Mouse (Mus musculus) MEL (cell line): Measurements from ENCODE around the gene Acaca. TPM values are rescaled to one million over a fixed set of nuclear protein-coding genes. Genes with fewer than 3 reads are reported as not detected.

Source experiments
- DNase-seq: peaks from one replicate; pipeline ENCODE4 v3.0.0; 2011; ENCODE audit warnings: low read depth, low spot score
- H3K27ac ChIP-seq: 2 replicates; pipeline ENCODE4 v1.5.1; 2012; ENCODE audit warnings: low read depth, mild to moderate bottlenecking, control low read depth, low read length, moderate library complexity; ENCODE audit not compliant: control insufficient read depth
- H3K27me3 ChIP-seq, 2 experiments: fragments of 150-350 bp in 1 of 2; sonication (generic) in 1 of 2; 2 replicates each; pipeline ENCODE4 v1.6.1; 2012; ENCODE audit warnings: low read length in 2 of 2, mild to moderate bottlenecking in 2 of 2, improper control_type of control experiment in 1 of 2, moderate library complexity in 1 of 2; ENCODE audit not compliant: insufficient read depth in 2 of 2, control insufficient read depth in 1 of 2
- H3K36me3 ChIP-seq, 2 experiments: 2 replicates each; pipeline ENCODE4 v1.6.1; 2012 to 2014; ENCODE audit warnings: low read length in 2 of 2, improper control_type of control experiment in 1 of 2, inconsistent platforms in 1 of 2, mild to moderate bottlenecking in 1 of 2; ENCODE audit not compliant: insufficient read depth in 2 of 2, control insufficient read depth in 1 of 2
- H3K4me1 ChIP-seq, 2 experiments: fragments of 150-350 bp in 1 of 2; sonication (generic) in 1 of 2; 2 replicates each; pipeline ENCODE4 v1.6.1; 2012; ENCODE audit warnings: low read length in 2 of 2, improper control_type of control experiment in 1 of 2, mild to moderate bottlenecking in 1 of 2; ENCODE audit not compliant: insufficient read depth in 2 of 2, control insufficient read depth in 1 of 2
- H3K4me3 ChIP-seq, 2 experiments: fragments of 150-350 bp in 1 of 2; sonication (generic) in 1 of 2; 2 replicates each; pipeline ENCODE4 v1.5.1; 2012; ENCODE audit warnings: low read depth in 2 of 2, low read length in 2 of 2, mild to moderate bottlenecking in 2 of 2, moderate library complexity in 2 of 2, control low read depth in 1 of 2, improper control_type of control experiment in 1 of 2; ENCODE audit not compliant: control insufficient read depth in 1 of 2, insufficient read depth in 1 of 2
- H3K79me2 ChIP-seq: 2 replicates; pipeline ENCODE4 v1.6.1; 2012; ENCODE audit warnings: mild to moderate bottlenecking, low read length, moderate library complexity; ENCODE audit not compliant: control insufficient read depth, poor library complexity, insufficient read depth
- H3K9ac ChIP-seq: 2 replicates; pipeline ENCODE4 v1.6.1; 2012; ENCODE audit warnings: low read depth, mild to moderate bottlenecking, control low read depth, low read length, moderate library complexity; ENCODE audit not compliant: control insufficient read depth, poor library complexity, severe bottlenecking
- H3K9me3 ChIP-seq: fragments of 150-350 bp; sonication (generic); replicated peaks from 2 replicates; pipeline ENCODE4 v1.6.1; 2012; ENCODE audit warnings: mild to moderate bottlenecking, low read length, improper control_type of control experiment, moderate library complexity; ENCODE audit not compliant: insufficient read depth
- CTCF ChIP-seq, 3 experiments: IDR thresholded peaks in 2 of 3; conservative IDR thresholded peaks in 1 of 3; 2 replicates each; pipeline ENCODE4 v1.5.1; 2011 to 2012; ENCODE audit warnings: low read length in 3 of 3, low read depth in 2 of 3, mild to moderate bottlenecking in 2 of 3, improper control_type of control experiment in 1 of 3, inconsistent platforms in 1 of 3, mixed read lengths in 1 of 3, moderate library complexity in 1 of 3; ENCODE audit not compliant: control insufficient read depth in 1 of 3, insufficient read depth in 1 of 3, poor library complexity in 1 of 3, severe bottlenecking in 1 of 3
- E2F4 ChIP-seq: IDR thresholded peaks from 2 replicates; pipeline ENCODE4 v1.6.1; 2011; ENCODE audit warnings: low read depth, low read length, improper control_type of control experiment, borderline replicate concordance
- EP300 ChIP-seq, 2 experiments: IDR thresholded peaks; 2 replicates each; pipeline ENCODE4 v1.6.1; 2011; ENCODE audit warnings: improper control_type of control experiment in 2 of 2, low read length in 2 of 2, low read depth in 1 of 2, mild to moderate bottlenecking in 1 of 2
- ETS1 ChIP-seq: IDR thresholded peaks from 2 replicates; pipeline ENCODE4 v1.6.1; 2012; ENCODE audit warnings: low read depth, mild to moderate bottlenecking, inconsistent platforms, low read length, improper control_type of control experiment, moderate library complexity
- GATA1 ChIP-seq: IDR thresholded peaks from 2 replicates; pipeline ENCODE4 v1.6.1; 2011; ENCODE audit warnings: low read depth, low read length, improper control_type of control experiment
- JUND ChIP-seq: IDR thresholded peaks from 2 replicates; pipeline ENCODE4 v1.6.1; 2011; ENCODE audit warnings: low read depth, mild to moderate bottlenecking, improper control_type of control experiment, low read length
- MEF2A ChIP-seq: IDR thresholded peaks from 2 replicates; pipeline ENCODE4 v1.6.1; 2014; ENCODE audit warnings: low read depth, mild to moderate bottlenecking, inconsistent platforms, low read length, improper control_type of control experiment; ENCODE audit not compliant: poor library complexity, insufficient replicate concordance, severe bottlenecking; ENCODE audit errors: extremely low read depth
- MXI1 ChIP-seq: IDR thresholded peaks from 2 replicates; pipeline ENCODE4 v1.6.1; 2011; ENCODE audit warnings: mild to moderate bottlenecking, low read depth, low read length, improper control_type of control experiment
- MYC ChIP-seq: IDR thresholded peaks from 2 replicates; pipeline ENCODE4 v1.6.1; 2011; ENCODE audit warnings: low read depth, mild to moderate bottlenecking, low read length, improper control_type of control experiment, moderate library complexity
- POLR2AphosphoS5 ChIP-seq: IDR thresholded peaks from 2 replicates; pipeline ENCODE4 v1.6.1; 2012; ENCODE audit warnings: low read depth, borderline replicate concordance, mild to moderate bottlenecking, inconsistent platforms, low read length, moderate library complexity, mixed read lengths
- RAD21 ChIP-seq: IDR thresholded peaks from 2 replicates; pipeline ENCODE4 v1.6.1; 2011; ENCODE audit warnings: mild to moderate bottlenecking, low read depth, low read length, improper control_type of control experiment
- RCOR1 ChIP-seq: IDR thresholded peaks from 2 replicates; pipeline ENCODE4 v1.6.1; 2012; ENCODE audit warnings: low read depth, mild to moderate bottlenecking, inconsistent platforms, low read length, improper control_type of control experiment
- SMC3 ChIP-seq: IDR thresholded peaks from 2 replicates; pipeline ENCODE4 v1.6.1; 2011; ENCODE audit warnings: low read depth, low read length, improper control_type of control experiment
- TAL1 ChIP-seq: IDR thresholded peaks from 2 replicates; pipeline ENCODE4 v1.6.1; 2012; ENCODE audit warnings: mild to moderate bottlenecking, inconsistent platforms, low read length, moderate library complexity, mixed read lengths
- TBP ChIP-seq: IDR thresholded peaks from 2 replicates; pipeline ENCODE4 v1.8.0; 2011; ENCODE audit warnings: low read depth, low read length, improper control_type of control experiment
- USF1 ChIP-seq: IDR thresholded peaks from 2 replicates; pipeline ENCODE4 v1.6.1; 2014; ENCODE audit warnings: low read depth, mild to moderate bottlenecking, inconsistent platforms, low read length, improper control_type of control experiment, moderate library complexity
- ZMIZ1 ChIP-seq: IDR thresholded peaks from 2 replicates; pipeline ENCODE4 v1.6.1; 2012; ENCODE audit warnings: low read depth, mild to moderate bottlenecking, inconsistent platforms, low read length, improper control_type of control experiment, moderate library complexity
- ZNF384 ChIP-seq: IDR thresholded peaks from 2 replicates; pipeline ENCODE4 v1.6.1; 2012; ENCODE audit warnings: low read depth, mild to moderate bottlenecking, inconsistent platforms, low read length, improper control_type of control experiment
- polyA plus RNA-seq, 2 experiments: library from polyadenylated mRNA; stranded (reverse) in 1 of 2; unstranded in 1 of 2; fragments of >175 nt in 1 of 2; fragments of >200 nt in 1 of 2; gene quantifications; 2 replicates each; pipeline versions ENCODE4 v1.2.1 to v1.2.4; 2012; ENCODE audit warnings: low replicate concordance in 2 of 2, low read depth in 1 of 2; ENCODE audit not compliant: insufficient read length in 2 of 2, insufficient read depth in 1 of 2, missing spikeins in 1 of 2
- total RNA-seq: library from RNA; depleted of rRNA; stranded (reverse); fragments of 300-350 nt; gene quantifications from 2 replicates; pipeline ENCODE4 v1.2.3, GENCODE M21; 2012

Acaca gene
- total and polyA plus RNA-seq, 3 experiments, result 32.0 to 52.0 (median 33.9) TPM

DNA sequence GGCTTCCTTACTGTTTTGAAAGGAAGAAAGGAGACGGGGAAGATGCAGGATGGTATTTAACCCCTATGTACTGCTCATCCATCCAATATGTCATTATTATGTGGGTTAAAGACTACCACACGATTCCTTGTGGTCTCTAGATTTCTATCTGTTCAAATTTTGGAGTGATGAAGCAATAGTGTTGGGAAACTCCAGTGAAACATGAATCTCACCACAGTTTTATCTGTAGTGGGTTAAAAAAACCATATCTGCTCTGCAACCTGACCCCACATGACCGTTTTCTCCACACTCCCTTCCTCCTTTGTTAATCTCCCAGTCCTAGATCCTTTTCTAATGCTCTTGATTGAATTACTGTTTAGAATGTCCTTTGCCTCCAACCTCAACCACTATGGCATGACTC is 163.1 kb downstream of the Acaca start:
- Histone ChIP-seq H3K36me3 (peaks cover 3 to 14% of the 10 kb centered on the region in 2 experiments; a peak in 3 of 4 replicates), H3K79me2 (no peaks in the 10 kb centered on the region), H3K27ac (no peak overlapping the region), H3K4me3 (no peak overlapping the region), H3K4me1 (no peaks in the 10 kb centered on the region), H3K27me3 (no peaks in the 10 kb centered on the region), H3K9me3 (no peaks in the 10 kb centered on the region), H3K9ac (no peak overlapping the region)
- DNase-seq, result no peak
- TF ChIP-seq RCOR1, result peak; percentile 61; the same call in 1 of the 2 replicates
- TF ChIP-seq E2F4, result no peak
- TF ChIP-seq ZMIZ1, result no peak
- TF ChIP-seq CTCF (IDR thresholded peaks at IDR 0.05 in 2 of 3, conservative IDR thresholded peaks at IDR 0.05 in 1 of 3; ENCODE audit: control insufficient read depth in 1 of 3, insufficient read depth in 1 of 3, low read depth in 2 of 3, low read length in 3 of 3, poor library complexity in 1 of 3, severe bottlenecking in 1 of 3), result no peak
- TF ChIP-seq TAL1, result no peak
- no peak for TF ChIP-seq MEF2A
- TF ChIP-seq EP300 (IDR thresholded peaks at IDR 0.05; ENCODE audit: low read depth in 1 of 2, low read length in 2 of 2), result peak; percentile 35 to 55; a peak in 3 of 4 replicates
- no peak for TF ChIP-seq MYC
- TF ChIP-seq TBP, result no peak
- TF ChIP-seq POLR2AphosphoS5, result no peak
- no peak for TF ChIP-seq MXI1
- TF ChIP-seq JUND, result no peak
- TF ChIP-seq GATA1, result 0 out of 2 replicates have a peak, but pooled peaks have one; percentile 17
- peak; percentile 32; the same call in 1 of the 2 replicates for TF ChIP-seq USF1
- peak; percentile 12; the same call in 1 of the 2 replicates for TF ChIP-seq ETS1
- TF ChIP-seq SMC3, result no peak
- no peak for TF ChIP-seq RAD21

DNA sequence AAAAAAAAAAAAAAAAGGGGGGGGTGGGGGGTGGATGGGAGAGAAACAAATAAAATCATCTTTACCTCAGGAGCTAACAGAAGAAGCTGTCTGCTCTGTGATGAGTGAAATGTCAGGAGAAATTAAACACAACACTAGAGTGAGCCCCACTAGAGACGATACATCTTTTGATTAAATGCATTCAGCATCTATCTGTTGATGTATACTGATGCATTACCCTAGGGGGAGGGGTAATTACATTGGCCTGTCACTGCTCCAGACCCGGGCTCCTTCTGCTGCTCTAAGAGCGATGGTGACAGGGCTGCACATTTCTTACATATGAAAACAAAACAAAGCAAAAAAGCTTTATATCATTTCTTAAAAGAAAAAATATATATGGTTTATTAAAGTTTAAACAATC is 163.8 kb downstream of the Acaca start:
- TF ChIP-seq E2F4 (no peak), EP300 (IDR thresholded peaks at IDR 0.05; ENCODE audit: low read depth in 1 of 2, low read length in 2 of 2) (no peak), ZNF384 (peak; percentile 31; the same call in 1 of the 2 replicates)
- Histone ChIP-seq H3K9me3 (no peaks in the 10 kb centered on the region), H3K36me3 (peaks cover 3 to 15% of the 10 kb centered on the region in 2 experiments; a peak in 3 of 4 replicates)

More for the DNA sequence above, 163.8 kb downstream of the Acaca start:
- Histone ChIP-seq H3K79me2 (no peaks in the 10 kb centered on the region), H3K4me1 (no peaks in the 10 kb centered on the region), H3K27me3 (no peaks in the 10 kb centered on the region), H3K27ac (no peak overlapping the region), H3K9ac (no peak overlapping the region), H3K4me3 (no peak overlapping the region)
- DNase-seq, result no peak
